Mouse (Mus musculus) megakaryocyte-erythroid progenitor cell, adult 5-6 weeks (primary cell): ENCODE data around the gene Tmem88b. TPM values are rescaled to one million over a fixed set of nuclear protein-coding genes. Genes with fewer than 3 reads are reported as not detected.

Source experiments
- ATAC-seq: replicated peaks from 2 replicates; pipeline ENCODE4 v1.8.0; 2016; ENCODE audit warnings: mild to moderate bottlenecking, inconsistent platforms; ENCODE audit not compliant: severe bottlenecking, poor library complexity, low FRiP score, low TSS enrichment
- total RNA-seq, 2 experiments: library from RNA; stranded (forward) in 1 of 2; stranded (reverse) in 1 of 2; fragments of 200-1000, 215-1000 nt in 1 of 2; fragments of >200 nt in 1 of 2; fragmentation: Nextera tagmentation in 1 of 2; gene quantifications; 2 replicates each; pipeline ENCODE4 v1.2.3; 2014 to 2017

The Tmem88b gene
- not detected in 2 replicates for total RNA-seq (2014; fragmentation: Nextera tagmentation)
- 0.09 TPM in 1 of 2 replicates, not detected in the other for total RNA-seq (2017)

GRCm38 (mm10) chr4:155785819-155786218 is at the start of gene Tmem88b:
Tmem88b (minus strand) TSS chr4:155785874.
- peak; percentile 39; the same call in 1 of the 2 replicates for ATAC-seq

- ATAC-seq, result peak; percentile 53
Observed at GRCm38 (mm10) chr4:155833836-155834235, 48.2 kb upstream of the Tmem88b start.

GRCm38 (mm10) chr4:155833234-155833633 is 47.6 kb upstream of the Tmem88b start:
- no peak for ATAC-seq

GRCm38 (mm10) chr4:155832321-155832720 is 46.6 kb upstream of the Tmem88b start:
- no peak for ATAC-seq

GRCm38 (mm10) chr4:155831831-155832230 is 46.2 kb upstream of the Tmem88b start:
- no peak for ATAC-seq

- peak; percentile 85 for ATAC-seq
Observed at GRCm38 (mm10) chr4:155831205-155831766, 45.6 kb upstream of the Tmem88b start, which contains the start of gene Aurkaip1. Aurkaip1 (plus strand) TSS chr4:155831272.

DNA sequence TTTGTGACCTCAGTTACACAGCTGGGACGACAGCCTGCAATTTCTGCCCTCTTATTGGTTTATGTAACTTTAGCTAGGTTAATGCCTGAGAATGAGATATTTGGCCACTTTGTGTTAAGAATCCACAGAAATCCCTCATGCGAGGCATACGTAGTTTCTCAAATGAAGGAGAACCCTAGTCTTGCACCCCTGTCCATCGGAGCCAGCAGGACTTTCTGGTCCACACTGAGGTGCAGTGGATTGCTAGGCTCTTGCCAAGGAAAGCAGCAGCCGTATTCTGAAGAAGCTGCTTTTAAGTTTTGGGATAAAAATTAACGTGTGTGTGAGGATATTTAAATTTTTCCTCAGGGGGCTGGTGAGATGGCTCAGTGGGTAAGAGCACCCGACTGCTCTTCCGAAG is 44.9 kb upstream of the Tmem88b start:
- no peak for ATAC-seq

DNA sequence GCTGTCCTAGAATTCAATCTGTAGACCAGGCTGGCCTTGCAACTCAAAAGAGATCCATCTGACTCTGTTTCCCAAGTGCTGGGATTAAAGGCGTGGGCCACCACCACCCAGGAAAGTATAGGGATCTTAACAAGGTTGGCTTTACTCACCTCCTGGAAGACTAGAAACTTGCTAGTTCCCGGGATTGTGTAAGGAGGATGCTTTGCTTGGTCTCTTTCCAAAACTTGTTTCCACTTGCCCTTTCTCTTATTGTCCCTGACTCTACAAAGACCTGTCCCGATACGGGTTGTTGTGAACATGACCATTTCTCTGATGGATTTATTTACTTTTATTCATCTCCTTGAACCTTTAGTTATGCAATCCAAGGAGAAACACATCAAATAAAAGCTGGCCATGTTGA is 44.2 kb upstream of the Tmem88b start:
- no peak for ATAC-seq

- no peak for ATAC-seq
Observed at GRCm38 (mm10) chr4:155823443-155823842, 37.8 kb upstream of the Tmem88b start.

DNA sequence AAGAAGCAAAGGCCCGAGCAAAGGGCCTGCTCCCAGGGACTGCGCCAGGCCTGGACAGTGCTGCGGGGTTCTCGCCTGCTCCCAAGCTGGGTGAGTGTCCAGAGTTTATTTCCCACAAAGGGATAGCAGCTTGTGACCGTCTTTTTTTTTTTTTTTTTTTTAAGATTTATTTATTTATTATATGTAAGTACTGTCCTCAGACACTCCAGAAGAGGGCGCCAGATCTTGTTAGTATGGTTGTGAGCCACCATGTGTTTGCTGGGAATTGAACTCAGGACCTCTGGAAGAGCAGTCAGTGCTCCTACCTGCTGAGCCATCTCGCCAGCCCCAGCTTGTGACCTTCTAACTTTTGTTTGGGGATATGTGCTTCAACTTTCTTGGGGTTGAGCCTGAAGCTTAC is 35.4 kb upstream of the Tmem88b start:
- no peak for ATAC-seq

DNA sequence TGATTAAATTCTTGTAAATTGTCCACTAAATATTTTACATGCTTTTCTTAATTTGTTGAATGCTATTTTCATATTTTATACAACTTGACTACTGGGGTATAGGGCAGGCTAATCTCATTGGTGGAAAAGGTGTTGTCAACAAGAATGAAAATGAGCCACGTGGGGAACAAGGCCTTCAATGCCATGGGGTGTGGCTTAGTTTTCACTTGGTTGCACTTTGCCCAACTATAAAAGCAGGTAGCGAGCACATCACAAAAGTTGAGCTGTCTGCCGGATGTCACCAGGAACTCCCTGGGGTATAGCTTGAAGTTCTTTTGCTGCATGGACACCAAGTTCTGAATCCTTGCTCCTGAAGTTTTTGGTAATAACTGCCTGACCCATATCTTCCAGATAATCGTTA is 31.9 kb upstream of the Tmem88b start:
- no peak for ATAC-seq

- no peak for ATAC-seq
Observed at GRCm38 (mm10) chr4:155812665-155813181, 27.0 kb upstream of the Tmem88b start.

DNA sequence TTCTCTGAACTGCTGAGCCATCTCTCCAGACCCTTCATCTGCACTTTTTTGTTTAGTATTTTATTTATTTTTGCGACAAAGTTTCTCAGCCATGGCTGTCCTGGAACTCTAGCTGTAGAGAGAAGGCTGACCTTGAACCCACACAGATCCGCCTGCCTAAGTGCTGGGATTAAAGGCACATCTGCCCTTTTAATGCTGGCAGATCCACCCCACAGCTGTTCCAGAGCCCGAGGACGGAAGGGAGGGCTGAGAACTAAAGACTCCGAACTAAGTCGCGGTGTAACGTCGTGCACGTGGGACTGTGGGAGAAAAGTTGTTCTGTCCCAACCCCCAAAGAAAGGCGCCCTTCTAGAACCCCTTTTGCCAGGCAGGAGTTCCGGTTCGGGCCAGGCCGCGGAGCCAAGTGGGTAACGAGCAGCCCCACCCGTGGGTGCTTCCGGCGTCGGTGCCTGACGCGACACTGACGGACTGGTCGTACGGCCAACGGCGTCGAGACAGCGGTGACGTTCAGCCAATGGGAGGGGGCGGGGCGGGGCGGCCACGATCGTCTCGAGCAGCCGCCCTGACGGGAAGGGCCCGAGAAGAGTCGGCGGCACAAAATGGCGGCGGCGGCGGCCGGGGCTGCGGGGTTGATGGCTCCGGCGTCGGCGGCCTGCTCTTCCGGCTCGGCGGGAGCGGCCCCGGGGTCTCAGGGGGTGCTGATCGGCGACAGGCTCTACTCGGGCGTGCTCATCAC is 26.4 kb upstream of the Tmem88b start, which contains the start of gene Ccnl2:
Gene Ccnl2 (plus strand): TSS at position 561 of the 736 bp plus-strand sequence.
- peak; percentile 98 for ATAC-seq

GRCm38 (mm10) chr4:155807841-155808240 is 22.2 kb upstream of the Tmem88b start:
- no peak for ATAC-seq

DNA sequence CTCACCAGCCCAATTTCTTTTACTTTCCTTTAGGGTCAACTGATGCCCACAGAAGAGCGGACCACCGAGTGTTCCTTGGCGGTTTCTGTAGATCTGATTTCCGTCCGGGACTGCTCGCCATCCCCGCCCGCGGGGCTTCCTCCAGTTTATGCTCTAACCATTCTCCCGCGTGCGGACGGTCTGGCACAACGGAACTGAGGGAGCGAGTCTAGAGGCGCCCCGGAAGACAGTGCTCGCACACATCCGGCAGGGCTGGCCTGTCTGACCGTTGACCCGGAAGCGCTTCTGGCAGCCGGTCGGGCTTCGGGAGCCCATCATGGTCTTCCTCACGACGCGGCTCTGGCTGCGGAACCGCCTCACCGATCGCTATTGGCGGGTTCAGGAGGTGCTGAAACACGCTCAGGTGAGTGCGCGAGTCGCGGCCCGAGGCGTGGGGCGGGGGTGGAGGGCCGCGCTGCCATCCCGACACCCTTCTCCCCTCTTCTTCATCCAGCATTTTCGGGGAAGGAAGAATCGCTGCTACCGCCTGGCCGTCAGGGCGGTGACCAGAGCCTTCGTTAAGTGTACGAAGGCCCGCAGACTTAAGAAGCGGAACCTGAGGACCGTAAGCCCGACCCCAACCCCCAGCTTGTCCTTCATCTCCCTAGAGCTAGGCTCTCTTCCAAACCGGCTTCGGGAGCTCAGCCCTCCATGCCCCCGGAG is 17.8 kb upstream of the Tmem88b start:
- peak; percentile 95 for ATAC-seq

- ATAC-seq, result peak; percentile 67
Observed at GRCm38 (mm10) chr4:155802741-155803339, 17.2 kb upstream of the Tmem88b start, which contains the start of gene Mrpl20. Mrpl20 (plus strand) TSS chr4:155802878.

DNA sequence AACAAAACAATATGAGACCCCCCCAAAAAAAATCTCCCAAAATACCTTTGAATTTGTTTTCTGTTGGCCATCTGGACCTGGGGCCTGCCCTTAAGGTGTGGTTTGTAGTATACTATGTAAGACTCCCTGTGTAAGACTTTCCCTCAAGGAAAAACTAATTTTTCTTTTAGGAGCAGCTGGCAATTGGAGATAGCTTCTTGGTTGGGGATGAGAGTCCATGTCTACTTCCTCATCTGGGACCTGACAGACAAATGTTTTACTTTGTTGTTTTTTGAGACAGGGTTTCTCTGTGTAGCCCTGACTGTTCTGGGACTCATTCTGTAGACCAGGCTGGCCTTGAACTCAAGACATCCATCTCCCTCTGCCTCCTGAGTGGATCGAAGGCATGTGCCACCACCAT is 16.4 kb upstream of the Tmem88b start:
- ATAC-seq, result no peak

- ATAC-seq, result no peak
Observed at GRCm38 (mm10) chr4:155793730-155794129, 8.1 kb upstream of the Tmem88b start.

DNA sequence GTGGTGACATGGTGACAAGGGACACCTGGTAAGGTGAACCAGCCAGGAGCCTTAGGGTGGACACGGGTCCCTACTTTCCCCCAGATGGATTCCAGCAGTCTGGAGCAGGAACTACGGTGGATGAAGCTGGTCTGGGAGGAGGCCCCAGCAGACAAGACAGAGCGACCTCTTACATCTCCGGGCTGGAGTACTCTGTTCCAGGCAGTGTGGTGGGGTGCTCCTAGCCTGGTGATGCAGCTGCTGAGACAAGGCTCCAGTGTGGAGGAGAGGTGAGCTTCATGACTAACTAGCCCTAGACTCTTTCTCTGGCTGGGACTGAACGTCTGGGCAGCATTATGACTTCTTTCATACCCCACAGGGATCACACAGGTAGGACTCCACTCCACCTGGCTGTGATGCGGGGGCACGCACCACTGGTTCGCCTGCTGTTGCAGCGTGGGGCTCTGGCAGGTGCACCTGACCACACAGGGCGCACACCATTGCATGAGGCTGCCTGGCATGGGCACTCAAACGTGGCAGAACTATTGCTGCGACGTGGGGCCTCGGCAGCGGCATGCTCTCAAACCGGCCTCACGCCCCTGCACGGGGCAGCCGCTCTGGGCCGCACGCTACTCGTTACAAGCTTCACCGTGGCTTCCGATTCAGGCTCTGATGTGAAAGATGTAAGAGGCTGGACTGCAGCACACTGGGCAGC is 5.7 kb upstream of the Tmem88b start:
- no peak for ATAC-seq
